Comparison of ENCODE assay signal across 13 mouse cellular contexts in genomic region chr7:73021786-73022185, GRCm38 (mm10).
A peak's percentile ranks its signal among the peaks of the same experiment; 100 is the strongest.
DNase-seq lines count a peak whose midpoint lies in the region.
"Had no signal": no experiment of that assay in that cellular context is flagged by ENCODE, and none has a peak within 500 bp of the region (broad histone marks: within the 10 kb centered on the region; RNA-seq: fewer than 3 reads in every experiment).

No protein-coding gene starts in this region.

- peak; percentile 72 for DNase-seq in heart, adult 11 months
- DNase-seq in heart, adult 8-10 months (ENCODE audit: low spot score) = no peak
- DNase-seq in adrenal gland, postnatal 10 days = peak; percentile 16
- DNase-seq in fibroblast of lung, adult 2 months (ENCODE audit: low read depth) = peak; percentile 27
- DNase-seq in right cerebral cortex, postnatal 10 days (ENCODE audit: low spot score in 2 of 2) = no peak
- no peak for DNase-seq in cerebellum, postnatal 36 days
- DNase-seq: cerebellum, adult 11-12 months; cerebellum, adult 9-10 months; cerebellum, postnatal 25 days; forebrain, postnatal 0 days; gastrocnemius, postnatal 14 days; heart, postnatal 4 days; kidney, adult 11 months had no signal

Comparison
In these comparisons a context has a peak if more than half of its experiments do, and no peak if none do; other contexts are left out.
1. DNase-seq: peak in heart, adult 11 months (single experiment), adrenal gland, postnatal 10 days (single experiment) and fibroblast of lung, adult 2 months (single experiment); none in heart, adult 8-10 months (single experiment), right cerebral cortex, postnatal 10 days (0 of 2) and cerebellum, postnatal 36 days (0 of 2).